ENCODE assay signal across 17 mouse cellular contexts in genomic region chr16:38940805-38941204, GRCm38 (mm10). TPM values are rescaled to one million over a fixed set of nuclear protein-coding genes. Genes with fewer than 3 reads are reported as not detected.
DNase-seq lines count a peak whose midpoint lies in the region; ATAC-seq and TF ChIP-seq lines count a peak whose summit lies in the region.
"Had no signal": no experiment of that assay in that cellular context is flagged by ENCODE, and none has a peak within 500 bp of the region (broad histone marks: within the 10 kb centered on the region; RNA-seq: fewer than 3 reads in every experiment).

No protein-coding gene starts in this region.

- H3K4me2 ChIP-seq in forebrain, embryonic 11.5 days (ENCODE audit: low read depth, low read length, severe bottlenecking) = 0 out of 2 replicates have a peak overlapping the region, but pooled peaks have one; percentile 15
- no peak overlapping the region for H3K4me2 ChIP-seq in hindbrain, embryonic 13.5 days
- H3K4me2 ChIP-seq in midbrain, embryonic 15.5 days = no peak overlapping the region
- H3K4me2 ChIP-seq: embryonic facial prominence, embryonic 13.5 days; heart, embryonic 15.5 days; liver, embryonic 15.5 days had no signal

- H3K27me3 ChIP-seq in forebrain, embryonic 11.5 days (ENCODE audit: control insufficient read depth, insufficient read depth, low read length) = no peaks in the 10 kb centered on the region
- no peaks in the 10 kb centered on the region for H3K27me3 ChIP-seq in hindbrain, embryonic 13.5 days
- no peaks in the 10 kb centered on the region for H3K27me3 ChIP-seq in midbrain, embryonic 15.5 days (replicated peaks)
- H3K27me3 ChIP-seq: embryonic facial prominence, embryonic 13.5 days; heart, embryonic 15.5 days; liver, embryonic 15.5 days had no signal

- no peaks in the 10 kb centered on the region for H3K9me3 ChIP-seq in forebrain, embryonic 11.5 days (ENCODE audit: control insufficient read depth, low read length)
- no peaks in the 10 kb centered on the region for H3K9me3 ChIP-seq in hindbrain, embryonic 13.5 days
- no peaks in the 10 kb centered on the region for H3K9me3 ChIP-seq in midbrain, embryonic 15.5 days
- H3K9me3 ChIP-seq: embryonic facial prominence, embryonic 13.5 days; heart, embryonic 15.5 days; limb, embryonic 10.5 days; liver, embryonic 15.5 days had no signal

- peak; percentile 78 for ATAC-seq in forebrain, embryonic 11.5 days (replicated peaks; ENCODE audit: low FRiP score)
- peak; percentile 14; the same call in 1 of the 2 replicates for ATAC-seq in hindbrain, embryonic 13.5 days (ENCODE audit: low FRiP score)
- peak; percentile 30; the same call in 1 of the 2 replicates for ATAC-seq in midbrain, embryonic 15.5 days (replicated peaks)
- no peak for ATAC-seq in megakaryocyte, adult 5-6 weeks (ENCODE audit: poor library complexity, severe bottlenecking)

- H3K4me1 ChIP-seq in forebrain, embryonic 11.5 days (replicated peaks; ENCODE audit: control insufficient read depth, insufficient read depth, low read length) = peaks cover 12% of the 10 kb centered on the region
- H3K4me1 ChIP-seq in hindbrain, embryonic 13.5 days (replicated peaks) = peaks cover 40% of the 10 kb centered on the region
- H3K4me1 ChIP-seq in midbrain, embryonic 15.5 days = peaks cover 7% of the 10 kb centered on the region; the same call in 1 of the 2 replicates
- H3K4me1 ChIP-seq: embryonic facial prominence, embryonic 13.5 days; heart, embryonic 15.5 days; liver, embryonic 15.5 days had no signal

- no peak overlapping the region for H3K9ac ChIP-seq in forebrain, embryonic 11.5 days (ENCODE audit: low read length)
- no peak overlapping the region for H3K9ac ChIP-seq in hindbrain, embryonic 13.5 days
- H3K9ac ChIP-seq in midbrain, embryonic 15.5 days = no peak overlapping the region
- H3K9ac ChIP-seq: embryonic facial prominence, embryonic 13.5 days; heart, embryonic 15.5 days; liver, embryonic 15.5 days had no signal

- 48% methylated on average over 3 of the region's 3 CpGs for WGBS in forebrain, embryonic 11.5 days
- WGBS in hindbrain, embryonic 13.5 days = 33% methylated on average over 3 of the region's 3 CpGs
- WGBS in midbrain, embryonic 15.5 days = 51% methylated on average over 3 of the region's 3 CpGs

- H3K4me3 ChIP-seq in forebrain, embryonic 11.5 days (ENCODE audit: low read depth, low read length) = no peak overlapping the region
- H3K4me3 ChIP-seq in hindbrain, embryonic 13.5 days = no peak overlapping the region
- no peak overlapping the region for H3K4me3 ChIP-seq in midbrain, embryonic 15.5 days
- H3K4me3 ChIP-seq: embryonic facial prominence, embryonic 13.5 days; heart, embryonic 15.5 days; limb, embryonic 10.5 days; liver, embryonic 15.5 days; myocyte had no signal

- no peaks in the 10 kb centered on the region for H3K36me3 ChIP-seq in forebrain, embryonic 11.5 days (ENCODE audit: control insufficient read depth, insufficient read depth, low read length)
- H3K36me3 ChIP-seq in hindbrain, embryonic 13.5 days = no peaks in the 10 kb centered on the region
- no peaks in the 10 kb centered on the region for H3K36me3 ChIP-seq in midbrain, embryonic 15.5 days (replicated peaks)
- H3K36me3 ChIP-seq: embryonic facial prominence, embryonic 13.5 days; heart, embryonic 15.5 days; limb, embryonic 10.5 days; liver, embryonic 15.5 days had no signal

- peak; percentile 71 for DNase-seq in brain, embryonic 14.5 days (ENCODE audit: low read depth)
- DNase-seq in forebrain, embryonic 11.5 days (ENCODE audit: low spot score) = no peak
- no peak for DNase-seq in right cerebral cortex, postnatal 14 days
- DNase-seq in urinary bladder, postnatal 4 days (ENCODE audit: low spot score in 2 of 2) = no peak
- DNase-seq: gastrocnemius, postnatal 36 days; thymus, adult 18-20 months had no signal

- peak overlapping the region; percentile 70 for H3K27ac ChIP-seq in forebrain, embryonic 11.5 days (ENCODE audit: low read depth, low read length)
- peak overlapping the region; percentile 31 for H3K27ac ChIP-seq in hindbrain, embryonic 13.5 days
- H3K27ac ChIP-seq in midbrain, embryonic 15.5 days = no peak overlapping the region
- H3K27ac ChIP-seq: embryonic facial prominence, embryonic 13.5 days; heart, embryonic 15.5 days; kidney, postnatal 0 days; limb, embryonic 10.5 days; liver, embryonic 15.5 days; macrophage had no signal

- no peak for TF ChIP-seq POLR2A in brain, embryonic 14.5 days (IDR thresholded peaks at IDR 0.05; ENCODE audit: borderline replicate concordance, extremely low read depth, insufficient read depth, insufficient read length, poor library complexity, severe bottlenecking)

- TF ChIP-seq CTCF in brain, embryonic 14.5 days (IDR thresholded peaks at IDR 0.05; ENCODE audit: borderline replicate concordance, extremely low read depth, insufficient read depth, insufficient read length) = no peak

RNA-seq across cellular contexts. Expression of gene Igsf11, which starts 48.3 kb away (rescaled TPM):
- 6.4 and 8.1 TPM in 2 replicates for polyA plus RNA-seq in brain, embryonic 14.5 days (2012; rRNA removed)
- 4.1 and 4.5 TPM in 2 replicates for polyA plus RNA-seq in forebrain, embryonic 11.5 days (2014; fragmentation: Nextera tagmentation; extraction: Ambion mirVana)
- 3.5 and 4.5 TPM in 2 replicates for polyA plus RNA-seq in hindbrain, embryonic 13.5 days (2015; fragmentation: Nextera tagmentation; extraction: Ambion mirVana)
- polyA plus RNA-seq in midbrain, embryonic 15.5 days (2015; fragmentation: Nextera tagmentation; extraction: Ambion mirVana) = 1.8 and 2.4 TPM in 2 replicates
- not detected in 2 replicates for total RNA-seq in megakaryocyte, adult 5-6 weeks (2015)
- not detected in 2 replicates for total RNA-seq in megakaryocyte, adult 5-6 weeks (2017)
- total RNA-seq: MEL had no signal
